Mouse (Mus musculus): Measurements from ENCODE around the gene Mtmr6.

DNA sequence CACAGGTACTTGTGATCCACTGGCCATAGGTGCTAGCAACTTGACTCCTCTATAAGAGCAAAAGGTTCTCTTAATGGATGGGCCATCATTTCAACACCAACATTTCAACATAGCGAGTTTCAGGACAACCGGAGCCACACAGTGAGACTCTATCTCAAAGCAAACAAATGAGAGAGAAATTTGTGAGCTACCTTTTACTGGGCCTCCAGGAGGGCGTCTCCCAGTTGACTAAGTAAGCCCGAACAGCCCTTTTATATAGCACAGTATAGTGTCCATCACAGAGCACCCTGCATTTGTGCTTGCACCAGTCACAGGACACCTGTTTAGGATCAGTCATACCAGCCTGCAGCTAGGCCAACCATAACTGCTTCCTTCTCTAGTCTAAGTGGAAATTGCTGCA, 7.9 kb upstream of the Mtmr6 start:
- TF ChIP-seq CTCF (IDR thresholded peaks at IDR 0.05; ENCODE audit: control insufficient read depth, insufficient read depth, insufficient replicate concordance, low read depth, low read length) (no peak), POLR2A (IDR thresholded peaks at IDR 0.05; ENCODE audit: control insufficient read depth, low read depth, low read length) (no peak)
